Mouse (Mus musculus): ENCODE results near the gene Mrpl38.

Mrpl38 gene

DNA sequence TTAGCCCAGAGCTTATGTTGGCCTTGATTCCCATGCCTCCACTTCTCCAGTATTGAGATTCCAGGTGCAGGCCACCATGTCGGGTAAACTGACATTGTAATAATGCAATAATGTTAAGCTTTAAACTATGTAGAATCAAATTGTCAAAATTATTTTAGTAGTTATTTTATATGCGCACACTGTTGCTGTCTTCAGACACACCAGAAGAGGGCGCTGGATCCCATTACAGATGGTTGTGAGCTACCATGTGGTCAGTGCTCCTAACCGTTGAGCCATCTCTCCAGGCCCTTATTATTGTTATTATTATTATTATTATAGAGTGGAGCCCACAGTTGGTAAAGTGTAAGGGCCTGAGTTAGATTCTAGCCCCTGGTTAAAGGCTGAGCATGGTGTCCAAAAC, 27.6 kb downstream of the Mrpl38 start:
- no peak for DNase-seq (ENCODE audit: low read depth)

DNA sequence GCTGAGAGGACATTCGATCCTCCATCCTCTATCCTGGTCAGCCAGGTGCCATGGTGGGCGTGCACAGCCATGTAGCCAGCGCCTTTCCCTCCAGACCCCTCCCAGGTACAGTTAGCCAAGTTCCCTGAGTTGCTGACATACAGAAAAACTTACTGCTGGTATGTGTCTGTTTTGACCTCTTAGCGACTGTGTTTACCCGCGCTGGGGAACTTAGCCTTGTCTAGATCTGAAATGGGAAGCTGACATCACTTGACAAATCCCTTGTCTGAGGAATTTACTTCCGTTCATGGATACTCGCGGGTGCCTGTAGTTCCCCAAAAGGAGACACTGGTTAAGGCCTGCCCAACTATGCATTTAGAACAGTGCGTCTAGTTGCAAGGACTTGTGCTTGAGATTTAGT, 28.1 kb downstream of the Mrpl38 start:
- no peak for DNase-seq (ENCODE audit: low read depth)

DNA sequence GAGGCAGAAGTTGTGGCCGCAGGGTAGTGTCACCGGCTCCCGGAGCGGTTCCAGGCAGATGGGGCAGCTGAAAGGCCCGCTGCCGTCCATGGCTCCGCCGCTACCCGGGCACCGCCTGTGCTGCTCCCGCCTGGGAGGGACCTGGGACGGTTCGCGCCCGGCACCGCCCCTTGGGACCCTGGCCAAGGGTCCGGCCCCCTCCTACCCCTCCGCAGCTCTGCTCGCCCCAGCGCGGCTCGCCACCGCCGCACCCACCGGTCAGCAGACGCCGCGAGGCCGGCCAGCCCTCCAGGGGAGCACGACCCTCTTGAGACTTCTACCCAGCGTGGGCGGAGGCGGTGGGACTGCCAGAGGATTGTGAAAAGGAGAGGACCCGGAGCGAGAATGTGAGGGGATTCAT, 28.5 kb downstream of the Mrpl38 start:
- DNase-seq (ENCODE audit: low read depth), result no peak

DNA sequence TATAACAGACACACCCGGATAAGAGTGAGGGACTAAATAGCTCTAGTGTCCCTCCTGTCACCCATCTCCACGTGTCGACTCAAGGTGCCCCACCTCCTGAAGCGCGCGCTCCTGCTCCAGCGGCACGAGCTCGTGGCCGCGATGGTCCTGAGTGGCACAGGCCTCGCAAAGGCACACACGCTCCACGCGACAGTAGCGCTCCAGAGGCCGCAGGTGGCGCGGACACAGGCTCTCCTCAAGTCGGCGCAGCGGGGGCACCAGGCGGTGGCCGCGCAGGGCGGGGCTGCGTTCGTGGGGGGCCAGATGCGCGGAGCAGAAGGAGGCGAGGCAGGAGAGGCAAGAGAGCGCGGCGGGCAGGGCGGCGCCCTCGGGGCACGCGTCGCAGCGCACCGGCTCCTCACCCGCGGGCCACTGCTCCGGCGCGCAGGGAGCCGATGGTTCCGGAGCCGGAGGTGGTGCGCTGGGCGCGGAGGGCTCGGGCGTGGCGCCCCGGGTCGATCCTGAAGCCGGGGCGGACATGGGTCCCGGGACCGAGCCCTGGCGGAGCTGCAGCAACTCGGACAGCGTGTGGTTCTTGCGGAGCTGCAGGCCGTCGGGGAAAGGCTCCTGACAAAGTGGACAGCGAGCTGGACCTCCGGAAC, 29.1 kb downstream of the Mrpl38 start:
- DNase-seq (ENCODE audit: low read depth), result no peak

DNA sequence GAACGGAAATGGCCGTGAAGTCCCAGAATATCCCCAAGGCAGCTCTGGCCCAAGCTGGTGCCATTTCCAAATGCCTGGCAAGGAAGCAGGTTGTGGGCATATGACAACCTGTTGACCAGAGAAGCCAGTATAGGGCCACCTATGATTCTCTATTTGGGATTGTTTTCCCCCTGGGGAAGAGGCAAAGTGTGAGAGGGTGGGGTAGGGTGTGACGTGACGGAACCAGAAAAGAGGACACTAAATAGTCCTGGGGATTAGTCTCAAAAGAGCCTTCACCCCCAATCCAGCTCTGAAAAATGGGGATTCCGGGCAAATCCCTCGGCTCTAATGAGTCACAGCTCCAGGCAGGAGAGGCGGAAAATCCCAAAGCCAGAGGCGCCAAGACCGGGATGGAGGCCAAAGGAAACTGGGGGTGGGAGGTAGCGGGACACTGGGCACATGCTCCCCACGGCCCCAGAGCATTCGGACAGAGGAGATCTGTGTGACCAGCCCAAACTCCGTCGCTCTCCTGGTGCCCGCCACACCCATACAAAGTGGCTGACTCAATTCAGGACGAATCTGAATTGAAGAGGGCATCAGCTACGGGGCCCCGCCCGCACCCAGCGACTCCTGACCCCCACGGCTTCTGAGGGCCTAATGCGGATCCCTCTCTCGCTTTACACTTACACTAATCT, 30.1 kb downstream of the Mrpl38 start:
- no peak for DNase-seq (ENCODE audit: low read depth)

DNA sequence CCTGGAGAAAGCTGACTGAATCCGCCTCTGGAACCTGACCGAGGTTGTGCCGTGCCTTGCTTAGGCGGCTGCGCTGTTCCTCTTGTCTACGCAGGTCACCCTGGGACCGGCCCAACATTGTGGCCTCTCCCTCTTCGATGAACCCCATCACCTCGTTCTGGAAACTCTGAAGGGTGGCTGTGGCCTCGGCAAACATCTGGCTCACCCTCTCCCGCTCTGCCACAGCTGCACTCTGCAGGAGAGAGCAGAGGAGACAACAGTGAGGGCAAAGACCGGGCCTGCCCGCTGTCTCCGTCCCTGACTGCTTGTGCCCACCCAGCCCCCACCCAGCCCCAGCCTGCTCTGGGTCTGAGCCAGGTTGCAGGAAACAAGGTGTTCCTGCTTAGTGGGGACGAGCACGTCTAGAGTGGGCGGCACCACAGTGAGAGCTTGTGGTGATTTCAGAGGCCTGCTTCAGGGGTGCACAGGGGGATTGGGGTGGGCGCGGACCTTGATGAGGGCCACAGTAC, 30.8 kb downstream of the Mrpl38 start:
- DNase-seq (ENCODE audit: low read depth), result no peak

DNA sequence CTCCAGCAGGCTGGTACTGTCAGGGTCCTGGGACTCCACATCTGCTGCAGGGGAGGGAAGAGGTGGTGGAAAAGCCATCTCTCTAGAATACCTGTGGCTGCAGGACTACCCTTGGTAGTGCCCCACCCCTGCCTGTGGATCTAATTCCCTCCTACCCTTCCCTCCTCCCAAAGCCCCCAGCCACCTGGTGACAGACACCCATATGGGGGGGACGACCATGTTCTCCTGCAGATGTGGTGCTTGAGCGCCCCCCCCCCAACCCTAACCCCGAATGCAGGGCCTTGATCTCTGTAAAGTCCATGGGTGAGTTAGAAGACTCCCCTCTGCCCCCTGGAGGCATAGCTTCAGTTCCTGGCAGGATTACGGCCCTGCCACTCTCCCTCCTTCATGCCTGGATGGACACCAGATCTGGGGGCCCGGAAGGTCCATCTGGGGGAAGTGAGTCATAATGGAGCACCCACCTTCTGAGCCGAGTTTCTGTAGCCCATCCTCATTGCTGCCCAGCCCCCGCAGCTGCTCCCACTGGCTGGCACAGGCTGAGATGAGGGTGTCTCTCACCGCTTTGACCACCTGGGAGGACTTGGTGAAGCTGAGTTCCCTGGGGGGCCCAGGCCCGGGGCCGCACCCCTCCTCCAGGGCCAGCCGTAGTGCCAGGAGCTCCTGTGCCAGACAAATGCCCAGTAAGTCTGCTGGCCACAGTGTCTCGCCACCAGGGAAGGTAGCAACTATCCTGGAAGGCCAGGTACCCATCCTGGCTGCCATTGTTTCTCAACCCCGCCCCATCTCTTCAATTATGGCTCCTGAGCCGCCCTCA, 31.5 kb downstream of the Mrpl38 start:
- DNase-seq (ENCODE audit: low read depth), result no peak

DNA sequence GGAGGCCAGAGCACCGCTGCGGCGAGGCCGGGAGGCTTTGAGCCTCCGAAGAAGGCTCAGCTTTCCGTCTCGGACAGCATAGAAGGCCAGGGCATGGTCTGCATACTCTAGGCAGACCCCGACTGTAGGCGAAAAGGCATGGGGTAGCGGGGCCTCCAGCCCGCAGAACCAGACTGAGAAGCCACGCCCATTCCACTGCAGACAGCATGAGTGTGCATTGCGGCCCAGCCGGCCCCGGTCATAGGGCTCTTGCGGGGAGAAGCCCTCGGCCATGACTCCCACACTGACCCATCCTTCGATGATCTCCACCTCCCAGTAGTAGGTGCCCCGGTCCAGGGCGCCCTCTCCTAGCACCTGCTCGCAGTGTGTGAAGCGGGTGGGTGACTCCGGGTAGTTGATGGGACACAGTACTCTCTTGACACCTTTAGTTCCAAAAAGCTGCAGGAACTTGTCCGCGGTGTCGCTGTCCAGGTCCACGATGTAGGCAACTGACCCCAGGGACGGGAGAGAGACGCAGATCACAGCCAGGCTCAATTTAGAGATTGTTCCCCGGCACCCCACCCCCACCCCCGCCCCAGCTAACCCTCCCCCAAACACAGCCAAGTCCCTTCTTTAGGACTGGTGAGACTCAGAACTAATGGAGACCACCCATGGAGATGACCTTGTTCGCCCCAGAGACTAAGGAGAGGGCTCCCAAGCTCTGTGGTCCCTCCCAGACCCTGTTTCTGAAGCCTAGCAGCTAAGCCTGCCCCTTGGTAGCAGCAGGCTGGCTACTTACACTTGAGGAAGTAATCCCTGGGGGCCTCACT, 32.3 kb downstream of the Mrpl38 start:
- DNase-seq (ENCODE audit: low read depth), result no peak

DNA sequence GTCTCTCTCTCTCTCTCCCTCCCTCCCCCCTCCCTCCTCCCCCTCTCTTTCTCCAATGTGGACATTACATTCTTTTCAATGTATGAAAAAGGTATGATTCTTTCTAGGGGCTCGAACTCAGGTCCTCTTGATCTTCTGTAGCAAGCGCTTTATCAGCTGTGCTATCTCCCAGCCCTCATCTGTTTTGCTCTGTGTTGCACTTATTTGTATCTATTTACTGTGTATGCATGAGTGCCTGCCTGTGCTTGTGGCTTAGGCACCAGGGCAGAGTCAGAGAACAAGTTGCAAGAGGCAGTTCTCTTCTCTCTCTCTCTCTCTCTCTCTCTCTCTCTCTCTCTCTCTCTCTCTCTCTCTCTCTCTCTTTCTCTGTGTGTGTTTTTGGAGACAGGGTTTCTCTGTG, 33.6 kb downstream of the Mrpl38 start:
- no peak for DNase-seq (ENCODE audit: low read depth)

DNA sequence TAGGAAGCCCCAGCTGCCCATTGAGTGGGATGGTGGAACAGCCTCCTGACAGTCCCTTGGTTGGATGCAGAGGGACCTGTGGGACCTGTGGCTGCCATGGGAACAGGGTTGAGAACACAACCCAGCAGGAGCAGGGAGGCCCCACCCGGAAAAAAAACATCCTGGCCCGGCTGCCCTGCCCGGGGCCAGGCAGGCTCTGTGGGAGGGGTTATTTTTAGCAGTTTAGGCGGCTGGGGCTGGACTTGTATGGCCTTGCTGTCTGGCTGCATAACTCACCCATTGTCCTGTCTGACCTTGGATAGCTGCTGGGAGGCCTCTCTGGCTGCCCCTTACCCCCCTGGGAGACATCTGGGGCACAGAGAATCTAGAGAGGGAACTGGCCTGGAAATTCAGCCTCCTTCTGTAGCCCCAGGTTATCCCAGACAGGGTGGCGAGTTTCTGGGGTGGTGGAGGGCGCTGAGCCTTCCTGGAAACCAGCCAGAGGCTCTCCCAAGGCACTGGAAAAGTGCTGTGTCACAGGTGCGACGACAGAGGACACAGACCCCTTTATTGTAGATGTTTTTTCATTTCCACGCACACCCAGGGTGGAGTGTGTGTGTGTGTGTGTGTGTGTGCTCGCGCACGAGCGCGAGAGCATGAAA, 34.5 kb downstream of the Mrpl38 start:
- no peak for DNase-seq (ENCODE audit: low read depth)

DNA sequence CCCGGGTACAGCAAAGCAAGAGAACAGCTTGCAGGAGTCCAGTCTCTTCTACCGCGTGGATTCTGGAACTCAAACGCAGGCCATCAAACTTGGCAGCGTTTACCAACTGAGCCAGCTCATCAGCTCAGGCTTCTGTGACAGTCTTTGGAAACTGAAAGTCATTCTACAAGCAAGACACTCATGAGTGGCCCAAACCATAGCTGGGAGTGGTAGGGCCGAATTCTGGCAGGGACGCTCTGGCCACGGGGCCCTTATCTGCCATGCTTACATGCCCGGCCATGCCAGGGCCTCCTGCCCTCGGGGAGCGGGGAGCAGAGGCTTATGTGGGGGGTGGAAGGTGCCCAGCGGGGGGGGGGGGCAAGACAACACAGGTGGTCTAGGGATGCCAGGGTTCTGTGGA, 35.1 kb downstream of the Mrpl38 start:
- no peak for DNase-seq (ENCODE audit: low read depth)

DNA sequence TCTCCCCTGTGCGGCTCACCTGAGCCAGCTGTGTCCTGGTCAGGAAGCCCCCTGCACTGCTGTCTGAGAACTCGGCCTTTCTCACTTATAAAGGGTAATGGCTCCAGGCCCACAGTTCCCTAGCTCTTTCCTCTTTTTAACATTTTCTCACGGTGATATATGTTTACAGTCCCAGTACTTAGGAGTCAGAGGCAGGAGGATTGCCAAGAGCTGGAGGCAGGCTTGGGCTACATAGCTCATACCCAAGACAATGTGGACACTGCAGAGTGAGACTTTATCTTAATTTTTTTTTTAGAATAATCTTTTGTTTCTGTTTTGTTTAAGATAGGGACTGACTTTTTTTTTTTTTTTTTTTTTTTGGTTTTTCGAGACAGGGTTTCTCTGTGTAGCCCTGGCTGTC, 36.2 kb downstream of the Mrpl38 start:
- DNase-seq (ENCODE audit: low read depth), result no peak

DNA sequence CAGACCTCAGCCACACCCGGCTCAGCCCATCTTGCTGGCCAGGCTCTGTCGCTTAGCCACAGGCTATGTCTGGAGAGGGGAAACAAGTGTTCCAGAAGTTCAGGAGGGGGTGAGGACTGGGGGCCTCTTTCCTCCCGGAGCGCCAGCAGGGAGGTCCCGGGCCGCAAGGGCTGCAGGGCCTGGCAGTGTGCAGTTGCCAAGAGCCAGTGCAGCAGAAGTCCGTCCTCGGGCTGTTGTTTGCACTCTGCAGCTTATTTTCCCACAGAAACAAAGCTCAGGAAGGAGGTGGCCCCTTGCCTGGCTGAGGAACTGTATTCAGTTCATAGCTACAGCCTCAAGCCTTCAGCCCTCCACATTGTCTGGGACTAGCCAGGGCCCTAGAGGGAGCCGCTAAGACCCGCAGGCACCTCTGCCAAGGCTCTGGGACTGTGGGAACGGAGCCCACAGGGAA, 36.7 kb downstream of the Mrpl38 start:
- no peak for DNase-seq (ENCODE audit: low read depth)

DNA sequence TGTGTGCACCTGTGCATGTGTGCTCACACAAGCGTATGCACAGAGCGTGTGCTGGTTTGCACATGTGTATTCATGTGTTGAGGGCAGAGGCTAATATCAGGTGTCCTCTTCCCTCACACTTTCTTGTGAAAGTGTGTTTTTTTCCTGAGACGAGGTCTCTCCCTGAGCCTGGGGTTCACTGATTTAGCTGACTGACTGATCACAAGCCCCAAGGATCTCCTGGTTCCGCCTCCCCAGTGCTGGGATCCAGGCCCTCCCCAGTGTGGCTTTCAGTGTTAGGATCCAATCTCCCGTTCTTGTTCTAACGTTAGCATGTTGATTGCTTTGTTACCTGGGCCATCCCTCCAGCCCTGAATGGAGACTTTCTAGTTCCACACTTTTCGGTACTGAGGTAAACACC, 37.8 kb downstream of the Mrpl38 start:
- DNase-seq (ENCODE audit: low read depth), result no peak

DNA sequence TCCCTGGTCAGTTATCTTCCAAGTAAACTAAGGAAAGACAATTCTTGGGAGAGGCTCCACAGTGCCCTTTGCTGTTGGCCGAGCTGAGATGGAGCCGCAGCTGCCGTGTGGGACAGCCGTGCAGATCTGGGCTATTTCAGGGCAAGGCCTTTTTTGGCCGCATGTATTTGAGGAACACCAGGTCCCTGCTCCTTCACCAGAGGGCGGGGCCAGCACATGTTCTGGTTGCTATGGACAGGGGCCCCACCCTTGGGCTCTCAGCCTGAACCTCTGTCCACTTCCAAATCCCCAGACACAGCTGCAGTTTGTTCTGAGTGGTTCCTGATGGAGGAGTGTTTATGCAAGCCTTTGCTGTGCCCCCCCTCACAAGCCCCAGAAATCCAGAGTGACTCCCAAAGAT, 38.3 kb downstream of the Mrpl38 start:
- no peak for DNase-seq (ENCODE audit: low read depth)

DNA sequence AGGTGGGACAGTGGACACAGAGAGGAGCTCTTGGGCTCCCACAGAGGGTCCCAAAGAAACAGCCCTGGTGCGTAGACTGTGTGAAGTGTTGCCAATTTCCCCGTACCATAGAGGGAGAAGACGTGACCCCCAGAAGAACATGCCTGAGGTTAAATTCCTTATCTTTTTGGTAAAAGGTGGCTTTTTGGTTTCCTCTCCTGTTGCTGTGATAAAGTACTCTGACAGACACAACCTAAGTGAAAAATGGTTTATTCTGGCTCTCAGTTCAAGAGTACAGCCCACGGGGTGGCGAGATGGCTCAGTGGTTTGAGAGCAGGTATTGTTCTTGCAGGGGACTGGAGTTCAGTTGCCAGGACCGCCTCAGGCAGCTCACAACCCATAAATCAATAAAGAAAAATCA, 39.2 kb downstream of the Mrpl38 start:
- no peak for DNase-seq (ENCODE audit: low read depth)

DNA sequence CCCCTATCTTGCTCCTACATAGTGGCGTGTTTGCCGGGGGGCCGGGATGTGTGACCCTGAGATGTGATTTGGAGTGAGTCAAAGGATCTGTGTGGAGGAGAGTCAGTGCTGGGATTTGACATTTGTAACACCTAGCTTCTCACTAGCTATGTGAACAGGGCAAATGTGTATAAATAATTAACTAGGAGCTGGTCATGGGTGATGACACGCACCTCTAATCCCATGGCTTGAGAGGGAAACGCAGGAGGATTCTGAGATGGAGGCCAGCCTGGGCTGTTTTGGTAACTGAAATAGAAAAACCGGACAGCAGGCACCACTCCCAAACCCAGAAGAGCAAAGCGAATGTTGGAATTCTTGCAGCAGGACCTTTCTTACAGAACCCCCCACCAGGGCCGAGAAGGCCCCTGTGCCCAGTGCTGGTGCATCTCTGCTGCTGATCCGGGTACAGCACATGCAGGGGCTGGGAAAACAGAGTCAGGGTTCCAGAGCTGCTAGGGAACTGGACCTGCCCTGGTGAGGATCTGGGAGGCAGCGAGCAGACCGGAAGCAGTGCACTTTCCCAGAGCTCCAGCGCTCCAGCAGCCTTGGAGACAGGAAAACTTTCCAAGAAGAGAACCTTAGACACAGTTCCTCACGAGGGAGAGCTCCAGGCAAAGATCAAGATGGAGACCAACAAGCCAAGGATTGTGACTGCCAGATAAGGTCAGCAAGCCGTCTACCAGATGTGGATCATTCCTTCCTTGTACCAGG, 39.8 kb downstream of the Mrpl38 start:
- no peak for DNase-seq (ENCODE audit: low read depth)

DNA sequence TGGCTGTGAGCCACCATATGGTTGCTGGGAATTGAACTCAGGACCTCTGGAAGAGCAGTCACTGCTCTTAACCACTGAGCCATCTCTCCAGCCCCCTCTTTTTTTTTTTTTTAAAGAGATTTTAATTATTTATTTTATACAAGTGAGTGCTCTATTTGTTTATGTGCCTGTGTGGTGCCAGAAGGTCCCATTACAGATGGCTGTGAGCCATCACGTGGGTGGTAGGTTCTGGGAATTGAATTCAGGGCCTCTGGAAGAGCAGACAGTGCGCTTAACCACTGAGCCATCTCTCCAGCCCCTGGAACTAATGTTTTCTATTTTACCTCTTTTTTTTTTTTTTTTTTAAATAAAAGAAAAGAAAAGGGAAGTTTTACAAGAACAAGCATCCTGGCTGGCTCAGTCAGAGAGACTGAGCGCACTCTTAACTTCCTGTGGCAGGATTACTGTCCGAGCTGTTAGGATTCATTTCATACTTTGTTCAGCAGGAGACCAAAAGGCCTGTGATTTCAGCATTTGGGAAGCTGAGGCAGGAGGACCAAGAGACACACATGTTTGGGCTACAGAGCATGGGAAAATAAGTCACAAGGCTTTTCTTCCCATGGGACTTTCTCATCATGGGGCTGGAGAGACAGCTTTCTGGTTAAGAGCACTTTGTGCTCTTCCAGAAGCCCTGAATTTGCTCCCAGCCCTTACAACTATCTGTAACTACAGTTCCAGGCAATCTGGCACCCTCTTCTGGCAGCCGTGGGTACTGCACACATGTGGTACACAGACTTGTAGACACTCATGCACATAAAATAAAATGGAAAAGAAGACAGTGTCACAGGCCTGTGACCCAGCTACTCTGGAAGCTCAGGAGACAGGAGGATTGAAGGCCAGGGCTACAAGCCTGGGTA, 42.2 kb downstream of the Mrpl38 start:
- DNase-seq (ENCODE audit: low read depth), result no peak

DNA sequence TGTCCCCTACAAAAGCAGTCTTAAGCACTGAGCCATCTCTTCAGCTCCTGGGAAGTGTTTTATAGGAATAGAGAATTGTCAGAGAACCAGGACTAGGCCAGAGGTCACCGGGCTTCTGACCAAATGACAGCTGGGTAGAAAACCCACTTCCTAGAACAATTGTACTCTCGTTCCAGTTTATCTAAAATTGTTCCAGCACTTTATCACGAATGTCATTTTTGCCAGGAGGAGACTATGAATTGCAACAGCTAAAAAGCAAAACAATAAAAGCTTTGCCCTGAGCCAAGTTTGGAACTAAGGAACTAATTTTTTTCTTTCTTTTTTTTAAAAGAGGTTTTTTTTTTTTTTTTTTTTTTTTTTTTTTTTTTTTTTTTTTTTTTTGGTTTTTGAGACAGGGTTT, 43.1 kb downstream of the Mrpl38 start:
- DNase-seq (ENCODE audit: low read depth), result no peak
